Mouse (Mus musculus) spleen, adult 2 months (tissue): ENCODE data around the gene Ank2. TPM values are rescaled to one million over a fixed set of nuclear protein-coding genes. Genes with fewer than 3 reads are reported as not detected.

Experiments
- DNase-seq, 2 experiments: peaks; one replicate each; pipeline versions ENCODE4 v3.0.0 to v3.0.0-alpha.2; 2012 to 2021; ENCODE audit warnings: low spot score in 2 of 2, low read depth in 1 of 2
- H3K27ac ChIP-seq: fragments of 200-500 bp; 2 replicates; pipeline ENCODE4 v1.5.1; 2012; ENCODE audit warnings: low read length, inconsistent platforms; ENCODE audit not compliant: insufficient read depth
- H3K27me3 ChIP-seq: fragments of 200-500 bp; 2 replicates; pipeline ENCODE4 v1.6.1; 2012; ENCODE audit warnings: mild to moderate bottlenecking, moderate library complexity, low read length, inconsistent platforms; ENCODE audit not compliant: control insufficient read depth, insufficient read depth
- H3K36me3 ChIP-seq: fragments of 200-500 bp; 2 replicates; pipeline ENCODE4 v1.6.1; 2012; ENCODE audit warnings: mild to moderate bottlenecking, low read length, inconsistent platforms; ENCODE audit not compliant: control insufficient read depth, insufficient read depth
- H3K4me1 ChIP-seq: fragments of 200-500 bp; 2 replicates; pipeline ENCODE4 v1.6.1; 2011; ENCODE audit warnings: inconsistent platforms; ENCODE audit not compliant: control insufficient read depth, insufficient read depth, insufficient read length
- H3K4me3 ChIP-seq: fragments of 200-500 bp; 2 replicates; pipeline ENCODE4 v1.5.1; 2011; ENCODE audit warnings: mild to moderate bottlenecking, inconsistent platforms; ENCODE audit not compliant: insufficient read depth, insufficient read length; ENCODE audit errors: extremely low read depth
- CTCF ChIP-seq: fragments of 200-500 bp; IDR thresholded peaks from 2 replicates; pipeline ENCODE4 v1.5.1; 2011; ENCODE audit warnings: mild to moderate bottlenecking, inconsistent platforms; ENCODE audit not compliant: insufficient read depth, insufficient read length, insufficient replicate concordance; ENCODE audit errors: extremely low read depth
- POLR2A ChIP-seq: fragments of 200-500 bp; IDR thresholded peaks from 2 replicates; pipeline ENCODE4 v1.6.1; 2011; ENCODE audit warnings: low read depth, low read length, inconsistent platforms
- WGBS: fragments of 180-500 bp; shearing (Covaris S2); methylation state at CpG from one replicate; pipeline ENCODE4 v1.1.7; 2018; 5-methylcytosine and 5-hydroxymethylcytosine counted together
- polyA plus RNA-seq: library from polyadenylated mRNA; depleted of rRNA; stranded (reverse); fragments of >200 nt; gene quantifications from 2 replicates; pipeline ENCODE4 v1.2.3, GENCODE M21; 2012

The Ank2 gene
- polyA plus RNA-seq, 1 experiment = 2.1 TPM

DNA sequence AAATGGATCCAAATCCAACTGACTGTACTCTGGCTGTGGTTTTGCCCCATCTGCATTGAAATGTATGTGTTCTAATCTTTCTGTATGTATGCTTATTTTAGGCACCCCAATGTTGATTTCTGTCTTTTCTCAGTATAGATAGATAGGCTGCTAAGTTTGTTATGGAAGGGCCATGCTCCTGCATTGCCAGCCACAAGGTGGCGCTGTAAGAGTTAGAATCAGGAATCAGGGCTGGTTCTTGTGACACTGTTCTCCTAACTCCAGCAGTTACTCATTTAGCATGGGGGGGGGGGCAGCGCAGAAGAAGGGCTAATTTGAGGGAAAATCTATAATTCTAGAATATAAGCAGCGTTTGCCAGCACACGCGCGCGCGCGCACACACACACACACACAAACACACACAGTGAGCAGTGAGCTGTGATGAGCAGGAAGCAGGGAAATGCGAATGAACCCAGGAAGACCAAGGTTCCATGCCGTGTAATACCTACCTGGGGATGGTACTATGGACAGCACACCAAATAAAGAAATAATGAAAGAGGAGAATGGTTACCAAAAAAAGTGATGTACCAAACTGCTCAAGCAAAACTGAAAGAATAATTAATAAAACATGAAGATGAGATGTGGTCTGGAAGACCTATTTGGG lies 520.3 kb downstream of the Ank2 start:
- no peaks in the 10 kb centered on the region for H3K4me1 ChIP-seq
- 68% methylated on average over 11 of the region's 11 CpGs for WGBS
- no peak overlapping the region for H3K4me3 ChIP-seq
- no peaks in the 10 kb centered on the region for H3K36me3 ChIP-seq
- TF ChIP-seq POLR2A = no peak
- TF ChIP-seq CTCF = peak; percentile 33; the same call in 1 of the 2 replicates
- no peak overlapping the region for H3K27ac ChIP-seq
- no peaks in the 10 kb centered on the region for H3K27me3 ChIP-seq
- DNase-seq = peak in 1 of 2 experiments; percentile 28

DNA sequence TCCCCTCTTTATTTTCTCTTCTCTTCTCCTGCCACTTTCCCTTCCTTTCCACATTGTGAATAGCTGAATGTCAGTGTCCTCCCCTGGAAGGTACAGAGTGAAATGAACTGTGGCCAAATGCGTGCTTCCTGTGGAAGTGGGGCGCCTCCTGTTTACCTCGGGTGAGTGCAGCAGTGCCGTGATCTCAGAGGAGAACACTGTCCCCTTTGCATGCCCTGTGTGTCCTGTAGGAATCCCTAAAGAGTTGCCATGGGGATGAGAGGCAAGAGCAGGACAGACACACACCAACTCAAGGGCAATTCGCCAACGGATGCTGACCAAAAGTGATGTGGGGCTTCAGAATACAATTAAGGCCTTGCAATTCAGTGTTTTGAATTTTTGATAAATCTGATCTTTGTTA lies 521.8 kb downstream of the Ank2 start:
- 56% methylated on average over 6 of the region's 6 CpGs for WGBS

DNA sequence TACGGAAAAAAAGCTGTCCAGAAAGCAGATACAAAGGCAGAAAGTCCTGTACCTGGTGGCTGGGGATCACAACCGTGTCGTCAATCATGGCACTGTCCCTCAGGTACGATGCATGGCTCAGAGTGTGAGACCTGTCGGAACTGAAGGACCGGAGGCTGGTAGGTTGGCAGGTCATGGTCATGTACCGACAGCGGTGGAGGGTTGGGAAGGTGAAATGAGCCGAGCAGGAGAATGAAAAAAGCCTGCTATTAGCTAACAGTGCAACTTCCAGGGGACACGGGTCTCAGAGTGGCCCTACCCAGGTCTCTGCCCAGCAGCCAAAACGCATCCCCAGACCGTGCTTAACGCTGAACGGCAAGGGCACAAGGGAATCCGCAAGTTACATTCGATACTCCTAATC lies 522.4 kb downstream of the Ank2 start:
- WGBS = 92% methylated on average over 16 of the region's 16 CpGs
- H3K36me3 ChIP-seq = no peaks in the 10 kb centered on the region
- H3K27ac ChIP-seq = no peak overlapping the region
- no peaks in the 10 kb centered on the region for H3K4me1 ChIP-seq
- H3K27me3 ChIP-seq = no peaks in the 10 kb centered on the region
- no peak overlapping the region for H3K4me3 ChIP-seq
- DNase-seq = no peak
- no peak for TF ChIP-seq CTCF
- no peak for TF ChIP-seq POLR2A

More for the DNA sequence above, 521.8 kb downstream of the Ank2 start:
- Histone ChIP-seq H3K4me1 (no peaks in the 10 kb centered on the region), H3K27me3 (no peaks in the 10 kb centered on the region), H3K36me3 (no peaks in the 10 kb centered on the region), H3K27ac (no peak overlapping the region), H3K4me3 (no peak overlapping the region)
- DNase-seq = no peak
- TF ChIP-seq POLR2A (no peak), CTCF (no peak)

DNA sequence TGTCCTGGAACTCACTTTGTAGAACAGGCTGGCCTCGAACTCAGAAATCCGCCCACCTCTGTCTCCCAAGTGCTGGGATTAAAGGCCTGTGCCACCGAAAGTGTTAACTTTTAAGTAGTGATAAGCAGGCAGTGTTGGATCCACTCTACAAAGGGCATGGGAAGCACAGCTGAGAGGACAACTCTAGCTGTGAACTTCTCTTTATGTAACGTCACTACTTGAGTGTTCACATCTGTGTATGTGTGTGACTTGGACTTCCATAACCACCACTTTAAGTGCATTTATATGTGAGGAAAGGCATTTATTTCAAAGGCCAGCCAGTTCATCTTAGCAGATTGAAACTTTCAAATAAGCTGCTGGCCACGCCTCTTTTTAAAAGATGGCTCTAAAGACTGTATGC lies 523.7 kb downstream of the Ank2 start:
- Histone ChIP-seq H3K27me3 (no peaks in the 10 kb centered on the region), H3K27ac (no peak overlapping the region), H3K36me3 (no peaks in the 10 kb centered on the region), H3K4me1 (no peaks in the 10 kb centered on the region), H3K4me3 (no peak overlapping the region)
- DNase-seq = no peak
- WGBS = 83% methylated on average over 5 of the region's 5 CpGs
- no peak for TF ChIP-seq POLR2A
- TF ChIP-seq CTCF = no peak

DNA sequence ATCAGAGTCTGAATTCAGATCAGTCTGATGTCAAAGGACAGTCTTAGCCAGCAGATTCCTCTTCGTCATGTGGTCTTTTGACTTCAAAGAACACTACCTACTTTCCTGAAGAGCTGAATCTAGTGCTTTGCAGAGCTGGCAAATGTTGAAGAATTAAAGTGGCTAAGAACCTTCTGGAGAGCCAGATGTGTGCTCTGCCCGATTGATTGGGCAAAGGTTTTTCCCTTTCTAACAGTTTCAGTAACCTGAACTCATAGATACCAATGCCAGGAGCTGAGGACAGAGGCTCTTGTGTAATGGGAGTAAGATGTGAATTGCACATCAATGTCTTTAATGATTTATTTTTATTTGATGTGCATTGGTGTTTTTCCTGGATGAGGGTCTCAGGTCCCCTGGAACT lies 525.6 kb downstream of the Ank2 start:
- no peaks in the 10 kb centered on the region for H3K4me1 ChIP-seq
- DNase-seq = no peak
- no peaks in the 10 kb centered on the region for H3K27me3 ChIP-seq
- no peak overlapping the region for H3K27ac ChIP-seq
- no peak overlapping the region for H3K4me3 ChIP-seq
- H3K36me3 ChIP-seq = no peaks in the 10 kb centered on the region
- no peak for TF ChIP-seq POLR2A
- TF ChIP-seq CTCF = no peak
- WGBS = 92% methylated on average over 2 of the region's 2 CpGs

DNA sequence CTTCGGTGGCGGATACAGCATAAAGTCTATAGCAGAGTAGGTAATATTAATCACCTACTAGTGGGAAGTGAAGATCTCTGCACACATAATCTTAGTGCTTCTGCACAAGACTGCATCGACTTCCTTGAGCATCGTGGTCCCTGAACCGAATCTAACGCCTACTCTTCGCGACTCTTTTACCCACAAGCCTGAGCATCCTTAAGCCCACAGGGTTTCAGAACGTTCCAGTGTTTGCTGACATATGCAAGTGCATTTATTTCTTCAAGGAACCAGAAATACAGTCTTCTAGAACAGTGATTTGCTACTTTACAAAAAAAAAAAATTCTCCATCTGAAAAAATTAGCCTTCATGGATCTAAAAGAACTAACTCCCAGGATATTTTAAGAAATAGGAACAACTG lies 527.6 kb downstream of the Ank2 start:
- Histone ChIP-seq H3K36me3 (no peaks in the 10 kb centered on the region), H3K4me1 (no peaks in the 10 kb centered on the region), H3K27ac (no peak overlapping the region), H3K4me3 (no peak overlapping the region), H3K27me3 (no peaks in the 10 kb centered on the region)
- DNase-seq = no peak
- WGBS = 91% methylated on average over 9 of the region's 9 CpGs
- TF ChIP-seq POLR2A (no peak), CTCF (no peak)

DNA sequence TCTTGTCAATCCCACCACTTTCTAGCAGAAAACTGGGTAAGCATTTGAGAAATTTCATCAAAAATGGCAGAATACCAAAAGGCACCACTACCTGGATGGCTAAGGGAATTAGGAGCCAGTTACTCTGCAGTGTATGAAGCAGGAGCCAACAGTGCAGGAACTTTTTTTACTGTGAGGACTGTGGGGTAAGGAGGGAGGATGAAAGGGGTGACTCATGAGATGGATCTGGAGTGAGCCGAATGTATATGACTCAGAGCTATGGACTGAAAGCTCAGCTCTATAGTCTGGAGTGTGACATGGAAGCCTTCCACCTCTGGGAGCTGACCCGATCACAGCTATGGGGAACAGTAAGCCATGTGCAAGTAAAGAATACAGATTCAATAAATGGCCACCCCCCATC lies 530.4 kb downstream of the Ank2 start:
- Histone ChIP-seq H3K4me1 (no peaks in the 10 kb centered on the region), H3K27ac (no peak overlapping the region), H3K36me3 (no peaks in the 10 kb centered on the region), H3K4me3 (no peak overlapping the region), H3K27me3 (no peaks in the 10 kb centered on the region)
- DNase-seq = no peak
- WGBS = 94% methylated on average over 2 of the region's 2 CpGs
- TF ChIP-seq POLR2A (no peak), CTCF (no peak)
